Mouse (Mus musculus): ENCODE measurements at regions not wholly inside any gene's neighbourhood (a gene's known extent, or its start where the extent isn't known, plus 50 kb on each side); places are given as distances from the start of the nearest gene placed in this dataset.
A peak's percentile ranks its signal among the peaks of the same experiment; 100 is the strongest.

DNA sequence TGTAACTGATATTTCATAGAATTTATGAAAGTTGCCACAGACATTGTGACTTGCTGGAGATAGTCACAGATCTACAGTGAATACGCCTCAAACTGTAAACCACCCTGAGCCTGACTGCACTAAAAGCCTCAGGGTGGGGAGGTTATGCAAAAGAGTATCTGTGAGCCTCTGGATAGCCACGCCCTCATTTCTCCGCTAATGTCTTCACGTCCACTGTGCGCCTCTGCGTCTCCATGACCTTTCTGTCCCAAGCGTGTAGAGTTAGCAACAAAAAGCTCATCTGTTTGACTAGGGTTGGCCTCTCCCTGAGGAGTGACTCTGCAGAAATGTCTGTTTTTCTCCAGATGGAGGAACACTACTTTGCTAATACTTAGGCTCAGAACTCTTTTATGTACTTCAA, 170.8 kb upstream of the Gm49356 start:
- peak; percentile 85 for ATAC-seq (replicated peaks; ENCODE audit: poor library complexity)

- ATAC-seq (replicated peaks; ENCODE audit: poor library complexity): no peak
These were observed 169.7 kb upstream of the Gm49356 start for GRCm38 (mm10) chr15:58719410-58719809.

DNA sequence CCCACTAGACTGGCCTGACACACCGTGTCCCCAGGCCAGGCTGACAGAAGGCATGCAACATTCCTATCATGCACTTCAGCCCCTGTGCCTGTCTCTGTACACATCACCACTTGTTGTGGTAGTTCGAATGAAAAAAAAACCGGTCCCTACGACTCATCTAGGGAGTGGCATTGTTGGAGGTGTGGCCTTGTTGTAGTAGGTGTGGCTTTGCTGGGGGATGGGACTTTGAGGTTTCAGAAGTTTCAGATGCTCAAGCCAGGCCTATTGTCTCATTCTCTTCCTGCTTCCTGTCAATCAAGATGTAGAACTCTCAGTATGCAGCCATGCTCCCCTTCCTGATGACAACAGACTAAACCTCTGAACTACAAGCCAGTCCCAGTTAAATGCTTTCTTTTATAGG, 162.1 kb upstream of the Gm49356 start:
- 0 out of 2 replicates have a peak, but pooled peaks have one; percentile 20 for ATAC-seq (replicated peaks; ENCODE audit: poor library complexity)

GRCm38 (mm10) chr15:58728264-58728663, 160.8 kb upstream of the Gm49356 start:
- ATAC-seq (replicated peaks; ENCODE audit: poor library complexity): peak; percentile 50; the same call in 1 of the 2 replicates

DNA sequence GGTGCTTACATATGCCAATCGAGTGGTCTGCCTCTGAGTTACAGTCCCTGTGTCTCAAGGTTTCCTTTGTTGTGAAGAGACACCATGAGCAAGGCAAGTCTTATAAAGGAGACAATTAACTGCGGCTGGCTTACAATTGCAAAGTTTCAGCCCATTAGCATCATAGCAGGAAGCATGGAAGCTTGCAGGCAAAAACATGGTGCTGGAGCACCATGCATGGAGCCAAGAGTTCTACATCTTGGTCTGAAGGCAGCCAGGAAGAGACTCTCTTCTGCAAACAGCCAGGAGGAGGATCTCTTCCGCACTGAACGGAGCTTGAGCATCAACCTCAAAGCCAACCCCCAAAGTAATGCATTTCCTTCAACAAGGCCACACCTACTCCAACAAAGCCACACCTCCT, 158.2 kb upstream of the Gm49356 start:
- ATAC-seq (replicated peaks; ENCODE audit: poor library complexity): no peak

DNA sequence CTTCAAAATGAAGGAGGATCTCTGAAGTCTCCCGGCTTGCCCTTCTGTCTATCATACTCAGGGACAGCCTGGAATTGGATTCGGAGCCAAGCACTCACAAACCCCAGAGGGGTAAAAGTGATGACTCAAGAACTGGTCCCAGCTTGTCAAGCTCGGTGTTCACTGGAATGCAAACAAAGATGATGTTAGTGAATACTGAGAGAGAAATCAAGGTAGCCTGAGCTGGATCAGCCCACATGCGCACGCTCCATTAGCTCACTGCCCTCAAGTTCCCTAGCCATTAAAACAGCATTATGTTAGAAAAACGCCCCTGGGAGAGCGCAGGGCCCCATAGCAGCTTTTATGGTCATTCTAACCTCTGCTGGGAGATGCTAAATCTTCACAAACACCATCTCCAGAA, 157.8 kb upstream of the Gm49356 start:
- ATAC-seq (replicated peaks; ENCODE audit: poor library complexity): no peak

DNA sequence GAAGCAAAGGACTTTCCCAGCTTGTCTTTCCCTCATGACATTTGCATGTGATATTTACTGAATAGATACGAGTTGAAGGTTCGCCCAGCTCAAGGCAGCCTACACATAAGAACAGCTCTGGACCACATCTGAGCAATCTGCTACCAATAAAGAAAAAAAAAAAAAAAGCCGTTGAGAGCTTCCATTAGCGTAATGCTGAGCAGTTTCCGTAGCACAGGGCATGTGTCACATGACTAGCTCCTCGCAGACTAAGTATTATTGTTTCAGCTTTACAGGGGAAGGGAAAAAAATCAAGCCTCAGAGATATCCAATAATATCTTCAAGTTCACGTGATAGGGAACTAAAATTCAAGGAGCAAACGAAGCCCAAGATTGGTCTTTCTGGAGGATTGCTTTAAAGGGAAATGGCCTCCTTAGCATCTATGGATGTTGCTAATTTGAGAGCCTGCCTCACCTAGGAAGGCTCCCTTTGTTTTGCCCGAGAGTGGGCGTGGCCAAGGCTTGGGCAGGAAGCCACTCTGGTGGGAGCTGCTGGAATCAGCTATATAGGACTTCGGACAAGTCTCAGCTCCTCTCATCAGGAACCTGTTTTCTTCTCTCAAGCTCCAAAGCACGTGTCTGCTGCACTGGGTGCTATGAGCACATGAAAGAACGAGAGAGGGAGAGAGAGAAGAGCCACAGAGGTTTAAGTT, 157.0 kb upstream of the Gm49356 start:
- ATAC-seq (replicated peaks; ENCODE audit: poor library complexity): 0 out of 2 replicates have a peak, but pooled peaks have one; percentile 27
